Mouse (Mus musculus): ENCODE results near the gene Odf3l2. TPM values are rescaled to one million over a fixed set of nuclear protein-coding genes. Genes with fewer than 3 reads are reported as not detected.
A peak's percentile ranks its signal among the peaks of the same experiment; 100 is the strongest.

Gene Odf3l2
- total RNA-seq, 2 experiments from 2014 or later, result not detected

- peak; percentile 75; the same call in 1 of the 2 replicates for ATAC-seq (replicated peaks; ENCODE audit: low FRiP score, poor library complexity, severe bottlenecking)
These were observed 50.5 kb downstream of the Odf3l2 start for GRCm38 (mm10) chr10:79594872-79595589.

GRCm38 (mm10) chr10:79594111-79594510, 51.4 kb downstream of the Odf3l2 start:
- ATAC-seq (replicated peaks; ENCODE audit: low FRiP score, poor library complexity, severe bottlenecking), result no peak

- no peak for ATAC-seq (replicated peaks; ENCODE audit: low FRiP score, poor library complexity, severe bottlenecking)
These were observed 54.8 kb downstream of the Odf3l2 start for GRCm38 (mm10) chr10:79590702-79591101.

Other genes starting within 250 kb of the Odf3l2 start
- gene Vmn2r83, start 177.0 kb downstream of the Odf3l2 start, total RNA-seq (2015; ENCODE audit: low replicate concordance), result not detected in 2 replicates
- not detected in 2 replicates for gene Vmn2r83, start 177.0 kb downstream of the Odf3l2 start, total RNA-seq (2017; ENCODE audit: low replicate concordance)
- gene Plpp2, start 111.9 kb downstream of the Odf3l2 start, total RNA-seq (2015; ENCODE audit: low replicate concordance), result 2.1 and 7.1 TPM in 2 replicates
- 0.43 TPM in 1 of 2 replicates, not detected in the other for gene Plpp2, start 111.9 kb downstream of the Odf3l2 start, total RNA-seq (2017; ENCODE audit: low replicate concordance)
- 1.5 TPM in 1 of 2 replicates, not detected in the other for gene Mier2, start 90.5 kb downstream of the Odf3l2 start, total RNA-seq (2015; ENCODE audit: low replicate concordance)
- 1.9 TPM in 1 of 2 replicates, not detected in the other for gene Mier2, start 90.5 kb downstream of the Odf3l2 start, total RNA-seq (2017; ENCODE audit: low replicate concordance)
- not detected in 2 replicates for gene Theg, start 58.4 kb downstream of the Odf3l2 start, total RNA-seq (2015; ENCODE audit: low replicate concordance)
- gene Theg, start 58.4 kb downstream of the Odf3l2 start, total RNA-seq (2017; ENCODE audit: low replicate concordance), result not detected in 2 replicates
- gene C2cd4c, start 31.7 kb downstream of the Odf3l2 start, total RNA-seq (2015; ENCODE audit: low replicate concordance), result not detected in 2 replicates
- gene C2cd4c, start 31.7 kb downstream of the Odf3l2 start, total RNA-seq (2017; ENCODE audit: low replicate concordance), result not detected in 2 replicates
- not detected in 2 replicates for gene Shc2, start 7.8 kb downstream of the Odf3l2 start, total RNA-seq (2015; ENCODE audit: low replicate concordance)
- gene Shc2, start 7.8 kb downstream of the Odf3l2 start, total RNA-seq (2017; ENCODE audit: low replicate concordance), result not detected in 2 replicates
- not detected in 2 replicates for gene Madcam1, start 18.8 kb upstream of the Odf3l2 start, total RNA-seq (2015; ENCODE audit: low replicate concordance)
- gene Madcam1, start 18.8 kb upstream of the Odf3l2 start, total RNA-seq (2017; ENCODE audit: low replicate concordance), result 0.84 TPM in 1 of 2 replicates, not detected in the other
- gene Tpgs1, start 23.6 kb upstream of the Odf3l2 start, total RNA-seq (2015; ENCODE audit: low replicate concordance), result 2.9 and 6.3 TPM in 2 replicates
- gene Tpgs1, start 23.6 kb upstream of the Odf3l2 start, total RNA-seq (2017; ENCODE audit: low replicate concordance), result 0.56 and 0.68 TPM in 2 replicates
- 20.5 and 25.9 TPM in 2 replicates for gene Cdc34, start 36.5 kb upstream of the Odf3l2 start, total RNA-seq (2015; ENCODE audit: low replicate concordance)
- 36.7 and 46.1 TPM in 2 replicates for gene Cdc34, start 36.5 kb upstream of the Odf3l2 start, total RNA-seq (2017; ENCODE audit: low replicate concordance)
- gene Gzmm, start 43.3 kb upstream of the Odf3l2 start, total RNA-seq (2015; ENCODE audit: low replicate concordance), result not detected in 2 replicates
- 1.7 TPM in 1 of 2 replicates, not detected in the other for gene Gzmm, start 43.3 kb upstream of the Odf3l2 start, total RNA-seq (2017; ENCODE audit: low replicate concordance)
- gene Bsg, start 58.8 kb upstream of the Odf3l2 start, total RNA-seq (2015; ENCODE audit: low replicate concordance), result 913 and 945 TPM in 2 replicates
- 805 and 888 TPM in 2 replicates for gene Bsg, start 58.8 kb upstream of the Odf3l2 start, total RNA-seq (2017; ENCODE audit: low replicate concordance)
- gene Hcn2, start 70.9 kb upstream of the Odf3l2 start, total RNA-seq (2015; ENCODE audit: low replicate concordance), result not detected in 2 replicates
- gene Hcn2, start 70.9 kb upstream of the Odf3l2 start, total RNA-seq (2017; ENCODE audit: low replicate concordance), result not detected in 2 replicates
- 3.6 and 4.8 TPM in 2 replicates for gene Polrmt, start 100.8 kb upstream of the Odf3l2 start, total RNA-seq (2015; ENCODE audit: low replicate concordance)
- 1.1 and 5.0 TPM in 2 replicates for gene Polrmt, start 100.8 kb upstream of the Odf3l2 start, total RNA-seq (2017; ENCODE audit: low replicate concordance)
- not detected in 2 replicates for gene Fgf22, start 109.3 kb upstream of the Odf3l2 start, total RNA-seq (2015; ENCODE audit: low replicate concordance)
- 0.26 TPM in 1 of 2 replicates, not detected in the other for gene Fgf22, start 109.3 kb upstream of the Odf3l2 start, total RNA-seq (2017; ENCODE audit: low replicate concordance)
- gene Rnf126, start 121.2 kb upstream of the Odf3l2 start, total RNA-seq (2015; ENCODE audit: low replicate concordance), result 11.3 and 12.1 TPM in 2 replicates
- gene Rnf126, start 121.2 kb upstream of the Odf3l2 start, total RNA-seq (2017; ENCODE audit: low replicate concordance), result 2.6 and 10.7 TPM in 2 replicates
- gene Fstl3, start 131.5 kb upstream of the Odf3l2 start, total RNA-seq (2015; ENCODE audit: low replicate concordance), result 1.7 and 5.8 TPM in 2 replicates
- gene Fstl3, start 131.5 kb upstream of the Odf3l2 start, total RNA-seq (2017; ENCODE audit: low replicate concordance), result not detected in 2 replicates
- gene Prss57, start 145.2 kb upstream of the Odf3l2 start, total RNA-seq (2015; ENCODE audit: low replicate concordance), result 30.5 and 45.0 TPM in 2 replicates
- gene Prss57, start 145.2 kb upstream of the Odf3l2 start, total RNA-seq (2017; ENCODE audit: low replicate concordance), result 6.8 and 14.3 TPM in 2 replicates
- gene Palm, start 147.8 kb upstream of the Odf3l2 start, total RNA-seq (2015; ENCODE audit: low replicate concordance), result 9.4 and 12.5 TPM in 2 replicates
- gene Palm, start 147.8 kb upstream of the Odf3l2 start, total RNA-seq (2017; ENCODE audit: low replicate concordance), result 4.5 and 10.0 TPM in 2 replicates
- not detected in 2 replicates for gene Misp, start 175.3 kb upstream of the Odf3l2 start, total RNA-seq (2015; ENCODE audit: low replicate concordance)
- not detected in 2 replicates for gene Misp, start 175.3 kb upstream of the Odf3l2 start, total RNA-seq (2017; ENCODE audit: low replicate concordance)
- 45.2 and 66.7 TPM in 2 replicates for gene Ptbp1, start 208.7 kb upstream of the Odf3l2 start, total RNA-seq (2015; ENCODE audit: low replicate concordance)
- 38.2 and 53.2 TPM in 2 replicates for gene Ptbp1, start 208.7 kb upstream of the Odf3l2 start, total RNA-seq (2017; ENCODE audit: low replicate concordance)
- gene Prtn3, start 228.7 kb upstream of the Odf3l2 start, total RNA-seq (2015; ENCODE audit: low replicate concordance), result 420 and 449 TPM in 2 replicates
- 114 and 118 TPM in 2 replicates for gene Prtn3, start 228.7 kb upstream of the Odf3l2 start, total RNA-seq (2017; ENCODE audit: low replicate concordance)
- 2.1 and 3.1 TPM in 2 replicates for gene Plppr3, start 228.9 kb upstream of the Odf3l2 start, total RNA-seq (2015; ENCODE audit: low replicate concordance)
- 4.9 and 6.8 TPM in 2 replicates for gene Plppr3, start 228.9 kb upstream of the Odf3l2 start, total RNA-seq (2017; ENCODE audit: low replicate concordance)
- 996 and 1,031 TPM in 2 replicates for gene Elane, start 240.5 kb upstream of the Odf3l2 start, total RNA-seq (2015; ENCODE audit: low replicate concordance)
- 253 and 405 TPM in 2 replicates for gene Elane, start 240.5 kb upstream of the Odf3l2 start, total RNA-seq (2017; ENCODE audit: low replicate concordance)
- not detected in 2 replicates for gene Cfd, start 245.1 kb upstream of the Odf3l2 start, total RNA-seq (2015; ENCODE audit: low replicate concordance)
- not detected in 2 replicates for gene Cfd, start 245.1 kb upstream of the Odf3l2 start, total RNA-seq (2017; ENCODE audit: low replicate concordance)